11 mouse cellular contexts compared by ENCODE assay signal in genomic region chr16:11636902-11637301, GRCm38 (mm10).
DNase-seq lines count a peak whose midpoint lies in the region; ATAC-seq lines count a peak whose summit lies in the region.
"Had no signal": no experiment of that assay in that cellular context is flagged by ENCODE, and none has a peak within 500 bp of the region (broad histone marks: within the 10 kb centered on the region; RNA-seq: fewer than 3 reads in every experiment).

No protein-coding gene starts in this region.

- H3K4me1 ChIP-seq in liver, embryonic 12.5 days, result peaks cover 28% of the 10 kb centered on the region
- H3K4me1 ChIP-seq in liver, embryonic 11.5 days (replicated peaks; ENCODE audit: control insufficient read depth, insufficient read depth, low read length), result peaks cover 4% of the 10 kb centered on the region
- peaks cover 13% of the 10 kb centered on the region for H3K4me1 ChIP-seq in limb, embryonic 10.5 days
- H3K4me1 ChIP-seq in neural tube, embryonic 13.5 days (replicated peaks), result peaks cover 13% of the 10 kb centered on the region

- 14% methylated on average over 3 of the region's 3 CpGs for WGBS in liver, embryonic 12.5 days (ENCODE audit: insufficient replicate concordance)
- WGBS in liver, embryonic 11.5 days, result 14% methylated on average over 3 of the region's 3 CpGs
- WGBS in limb, embryonic 10.5 days, result 5% methylated on average over 3 of the region's 3 CpGs
- WGBS in neural tube, embryonic 13.5 days, result 2% methylated on average over 3 of the region's 3 CpGs

- 0 out of 2 replicates have a peak overlapping the region, but pooled peaks have one; percentile 11 for H3K27ac ChIP-seq in liver, embryonic 12.5 days
- H3K27ac ChIP-seq in liver, embryonic 11.5 days (ENCODE audit: low read depth, low read length), result no peak overlapping the region
- H3K27ac ChIP-seq in limb, embryonic 10.5 days, result peak overlapping the region; percentile 25; the same call in 1 of the 2 replicates
- H3K27ac ChIP-seq in neural tube, embryonic 13.5 days (replicated peaks), result peak overlapping the region; percentile 69

- H3K4me2 ChIP-seq in liver, embryonic 12.5 days, result no peak overlapping the region
- H3K4me2 ChIP-seq in liver, embryonic 11.5 days, result no peak overlapping the region
- H3K4me2 ChIP-seq in neural tube, embryonic 13.5 days, result no peak overlapping the region

- no peak overlapping the region for H3K4me3 ChIP-seq in liver, embryonic 12.5 days
- H3K4me3 ChIP-seq in liver, embryonic 11.5 days (ENCODE audit: low read depth, low read length), result no peak overlapping the region
- H3K4me3 ChIP-seq in limb, embryonic 10.5 days, result no peak overlapping the region
- no peak overlapping the region for H3K4me3 ChIP-seq in neural tube, embryonic 13.5 days

- ATAC-seq in liver, embryonic 12.5 days, result no peak
- ATAC-seq in liver, embryonic 11.5 days (replicated peaks; ENCODE audit: low FRiP score), result no peak
- peak; percentile 4; the same call in 1 of the 2 replicates for ATAC-seq in granulocyte monocyte progenitor cell, adult 5-6 weeks (replicated peaks; ENCODE audit: poor library complexity, severe bottlenecking)
- peak; percentile 53; the same call in 1 of the 2 replicates for ATAC-seq in neural tube, embryonic 13.5 days (ENCODE audit: low read depth)
- ATAC-seq in frontal cortex, adult (ENCODE audit: low TSS enrichment), result no peak

- no peaks in the 10 kb centered on the region for H3K9me3 ChIP-seq in liver, embryonic 12.5 days (replicated peaks)
- no peaks in the 10 kb centered on the region for H3K9me3 ChIP-seq in liver, embryonic 11.5 days (ENCODE audit: control insufficient read depth, low read length)
- no peaks in the 10 kb centered on the region for H3K9me3 ChIP-seq in limb, embryonic 10.5 days (replicated peaks)
- no peaks in the 10 kb centered on the region for H3K9me3 ChIP-seq in neural tube, embryonic 13.5 days

- H3K27me3 ChIP-seq in liver, embryonic 12.5 days (replicated peaks), result no peaks in the 10 kb centered on the region
- no peaks in the 10 kb centered on the region for H3K27me3 ChIP-seq in liver, embryonic 11.5 days (replicated peaks; ENCODE audit: control insufficient read depth, insufficient read depth, low read length)
- no peaks in the 10 kb centered on the region for H3K27me3 ChIP-seq in limb, embryonic 10.5 days (ENCODE audit: low read depth, poor library complexity, severe bottlenecking)
- H3K27me3 ChIP-seq in neural tube, embryonic 13.5 days, result no peaks in the 10 kb centered on the region

- no peak for DNase-seq in liver, embryonic 11.5 days (ENCODE audit: low spot score)
- no peak for DNase-seq in limb, embryonic 10.5 days (ENCODE audit: low spot score)
- no peak for DNase-seq in spleen, postnatal 10 days (ENCODE audit: low spot score in 2 of 2)
- no peak for DNase-seq in layer of hippocampus, adult 9-10 months (ENCODE audit: low spot score)
- DNase-seq: gastrocnemius, postnatal 10 days; heart, postnatal 36 days; layer of hippocampus, adult 9-11 months had no signal

- no peak overlapping the region for H3K9ac ChIP-seq in liver, embryonic 12.5 days
- H3K9ac ChIP-seq in liver, embryonic 11.5 days (ENCODE audit: low read depth, low read length), result no peak overlapping the region
- H3K9ac ChIP-seq in neural tube, embryonic 13.5 days, result peak overlapping the region; percentile 49; the same call in 1 of the 2 replicates

- no peaks in the 10 kb centered on the region for H3K36me3 ChIP-seq in liver, embryonic 12.5 days
- no peaks in the 10 kb centered on the region for H3K36me3 ChIP-seq in liver, embryonic 11.5 days (ENCODE audit: control insufficient read depth, insufficient read depth, low read length)
- H3K36me3 ChIP-seq in limb, embryonic 10.5 days, result no peaks in the 10 kb centered on the region
- H3K36me3 ChIP-seq in neural tube, embryonic 13.5 days, result no peaks in the 10 kb centered on the region

Comparison
In these comparisons a context has a peak if more than half of its experiments do, and no peak if none do; other contexts are left out.
1. ATAC-seq: peak in granulocyte monocyte progenitor cell, adult 5-6 weeks (single experiment) and neural tube, embryonic 13.5 days (single experiment); none in liver, embryonic 12.5 days (single experiment), liver, embryonic 11.5 days (single experiment) and frontal cortex, adult (single experiment).